Mouse (Mus musculus) spleen, adult 2 months (tissue): ENCODE measurements around the gene Olfr1211. TPM values are rescaled to one million over a fixed set of nuclear protein-coding genes. Genes with fewer than 3 reads are reported as not detected.

Experiments
- DNase-seq, 2 experiments: peaks; one replicate each; pipeline versions ENCODE4 v3.0.0 to v3.0.0-alpha.2; 2012 to 2021; ENCODE audit warnings: low spot score in 2 of 2, low read depth in 1 of 2
- H3K27ac ChIP-seq: fragments of 200-500 bp; 2 replicates; pipeline ENCODE4 v1.5.1; 2012; ENCODE audit warnings: low read length, inconsistent platforms; ENCODE audit not compliant: insufficient read depth
- H3K27me3 ChIP-seq: fragments of 200-500 bp; 2 replicates; pipeline ENCODE4 v1.6.1; 2012; ENCODE audit warnings: mild to moderate bottlenecking, moderate library complexity, low read length, inconsistent platforms; ENCODE audit not compliant: control insufficient read depth, insufficient read depth
- H3K36me3 ChIP-seq: fragments of 200-500 bp; 2 replicates; pipeline ENCODE4 v1.6.1; 2012; ENCODE audit warnings: mild to moderate bottlenecking, low read length, inconsistent platforms; ENCODE audit not compliant: control insufficient read depth, insufficient read depth
- H3K4me1 ChIP-seq: fragments of 200-500 bp; 2 replicates; pipeline ENCODE4 v1.6.1; 2011; ENCODE audit warnings: inconsistent platforms; ENCODE audit not compliant: control insufficient read depth, insufficient read depth, insufficient read length
- H3K4me3 ChIP-seq: fragments of 200-500 bp; 2 replicates; pipeline ENCODE4 v1.5.1; 2011; ENCODE audit warnings: mild to moderate bottlenecking, inconsistent platforms; ENCODE audit not compliant: insufficient read depth, insufficient read length; ENCODE audit errors: extremely low read depth
- CTCF ChIP-seq: fragments of 200-500 bp; IDR thresholded peaks from 2 replicates; pipeline ENCODE4 v1.5.1; 2011; ENCODE audit warnings: mild to moderate bottlenecking, inconsistent platforms; ENCODE audit not compliant: insufficient read depth, insufficient read length, insufficient replicate concordance; ENCODE audit errors: extremely low read depth
- POLR2A ChIP-seq: fragments of 200-500 bp; IDR thresholded peaks from 2 replicates; pipeline ENCODE4 v1.6.1; 2011; ENCODE audit warnings: low read depth, low read length, inconsistent platforms
- WGBS: fragments of 180-500 bp; shearing (Covaris S2); methylation state at CpG from one replicate; pipeline ENCODE4 v1.1.7; 2018; 5-methylcytosine and 5-hydroxymethylcytosine counted together
- polyA plus RNA-seq: library from polyadenylated mRNA; depleted of rRNA; stranded (reverse); fragments of >200 nt; gene quantifications from 2 replicates; pipeline ENCODE4 v1.2.3, GENCODE M21; 2012; rRNA removed

Olfr1211 gene
- not detected in 2 replicates for polyA plus RNA-seq

GRCm38 (mm10) chr2:88938011-88938410 is at the start of gene Olfr1211:
Gene Olfr1211, minus strand, starts transcription at chr2:88938111.
- Histone ChIP-seq H3K4me1 (no peaks in the 10 kb centered on the region), H3K36me3 (no peaks in the 10 kb centered on the region), H3K27ac (no peak within 1 kb of the TSS), H3K4me3 (no peak within 1 kb of the TSS), H3K27me3 (no peaks in the 10 kb centered on the region)
- WGBS: 90% methylated on average over 1 of the region's 1 CpGs
- TF ChIP-seq POLR2A (no peak), CTCF (no peak)
- DNase-seq: no peak

GRCm38 (mm10) chr2:88980181-88980580 is 42.3 kb upstream of the Olfr1211 start, which contains the start of gene Gm13762:
Gene Gm13762, minus strand, starts transcription at chr2:88980281.
- no peak for DNase-seq
- no peak for TF ChIP-seq CTCF
- TF ChIP-seq POLR2A: no peak
- H3K36me3 ChIP-seq: no peaks in the 10 kb centered on the region
- H3K27me3 ChIP-seq: no peaks in the 10 kb centered on the region
- no peak within 1 kb of the TSS for H3K27ac ChIP-seq
- 70% methylated on average over 1 of the region's 1 CpGs for WGBS
- H3K4me1 ChIP-seq: no peaks in the 10 kb centered on the region
- no peak within 1 kb of the TSS for H3K4me3 ChIP-seq

- Histone ChIP-seq H3K36me3 (no peaks in the 10 kb centered on the region), H3K4me3 (no peak within 1 kb of the TSS), H3K4me1 (no peaks in the 10 kb centered on the region), H3K27me3 (no peaks in the 10 kb centered on the region), H3K27ac (no peak within 1 kb of the TSS)
- no peak for TF ChIP-seq CTCF
- TF ChIP-seq POLR2A: no peak
- DNase-seq: no peak
These were observed 15.8 kb upstream of the Olfr1211 start, which contains the start of gene Olfr1212 for GRCm38 (mm10) chr2:88953669-88954068. Gene Olfr1212, plus strand, starts transcription at chr2:88953969.

- Histone ChIP-seq H3K4me3 (no peak within 1 kb of the TSS), H3K27me3 (no peaks in the 10 kb centered on the region), H3K27ac (no peak within 1 kb of the TSS), H3K4me1 (no peaks in the 10 kb centered on the region), H3K36me3 (no peaks in the 10 kb centered on the region)
- 89% methylated on average over 3 of the region's 3 CpGs for WGBS
- no peak for TF ChIP-seq POLR2A
- TF ChIP-seq CTCF: no peak
- no peak for DNase-seq
These were observed 22.9 kb downstream of the Olfr1211 start, which contains the start of gene Olfr1209 for GRCm38 (mm10) chr2:88915057-88915456. Gene Olfr1209, minus strand, starts transcription at chr2:88915157.

GRCm38 (mm10) chr2:88902211-88902610 is 35.7 kb downstream of the Olfr1211 start, which contains the start of gene Olfr1208:
Gene Olfr1208, minus strand, starts transcription at chr2:88902311.
- no peaks in the 10 kb centered on the region for H3K27me3 ChIP-seq
- TF ChIP-seq POLR2A: no peak
- TF ChIP-seq CTCF: no peak
- no peak for DNase-seq
- H3K27ac ChIP-seq: no peak within 1 kb of the TSS
- no peaks in the 10 kb centered on the region for H3K4me1 ChIP-seq
- H3K4me3 ChIP-seq: no peak within 1 kb of the TSS
- H3K36me3 ChIP-seq: no peaks in the 10 kb centered on the region

Other genes starting within 250 kb of the Olfr1211 start
- not detected in 2 replicates for gene Olfr1195, start 248.9 kb downstream of the Olfr1211 start, polyA plus RNA-seq
- gene Olfr1196, start 233.5 kb downstream of the Olfr1211 start, polyA plus RNA-seq: not detected in 2 replicates
- gene Olfr1197, start 205.7 kb downstream of the Olfr1211 start, polyA plus RNA-seq: not detected in 2 replicates
- gene Olfr1198, start 186.7 kb downstream of the Olfr1211 start, polyA plus RNA-seq: not detected in 2 replicates
- gene Olfr1199, start 177.6 kb downstream of the Olfr1211 start, polyA plus RNA-seq: not detected in 2 replicates
- gene Olfr1200, start 167.6 kb downstream of the Olfr1211 start, polyA plus RNA-seq: not detected in 2 replicates
- gene Olfr1201, start 145.1 kb downstream of the Olfr1211 start, polyA plus RNA-seq: not detected in 2 replicates
- not detected in 2 replicates for gene Olfr1202, start 123.6 kb downstream of the Olfr1211 start, polyA plus RNA-seq
- not detected in 2 replicates for gene Olfr1205, start 108.4 kb downstream of the Olfr1211 start, polyA plus RNA-seq
- not detected in 2 replicates for gene Olfr1204, start 88.8 kb downstream of the Olfr1211 start, polyA plus RNA-seq
- gene Olfr1206, start 74.9 kb downstream of the Olfr1211 start, polyA plus RNA-seq: not detected in 2 replicates
- not detected in 2 replicates for gene Olfr1208, start 35.8 kb downstream of the Olfr1211 start, polyA plus RNA-seq
- gene Olfr1209, start 23.0 kb downstream of the Olfr1211 start, polyA plus RNA-seq: not detected in 2 replicates
- not detected in 2 replicates for gene Olfr1212, start 15.9 kb upstream of the Olfr1211 start, polyA plus RNA-seq
- not detected in 2 replicates for gene Gm13762, start 42.2 kb upstream of the Olfr1211 start, polyA plus RNA-seq
- not detected in 2 replicates for gene Olfr1214, start 54.5 kb upstream of the Olfr1211 start, polyA plus RNA-seq
- not detected in 2 replicates for gene Olfr1215, start 68.9 kb upstream of the Olfr1211 start, polyA plus RNA-seq
- gene Olfr1216, start 80.2 kb upstream of the Olfr1211 start, polyA plus RNA-seq: not detected in 2 replicates
- not detected in 2 replicates for gene Olfr1217, start 94.0 kb upstream of the Olfr1211 start, polyA plus RNA-seq
- gene Olfr1218, start 123.1 kb upstream of the Olfr1211 start, polyA plus RNA-seq: not detected in 2 replicates
- gene Olfr1219, start 145.4 kb upstream of the Olfr1211 start, polyA plus RNA-seq: not detected in 2 replicates
- not detected in 2 replicates for gene Olfr1220, start 168.7 kb upstream of the Olfr1211 start, polyA plus RNA-seq
- not detected in 2 replicates for gene Olfr1221, start 179.2 kb upstream of the Olfr1211 start, polyA plus RNA-seq
- not detected in 2 replicates for gene Olfr1222, start 194.9 kb upstream of the Olfr1211 start, polyA plus RNA-seq
- not detected in 2 replicates for gene Olfr1223, start 213.4 kb upstream of the Olfr1211 start, polyA plus RNA-seq
- not detected in 2 replicates for gene Olfr1224-ps1, start 226.0 kb upstream of the Olfr1211 start, polyA plus RNA-seq
- not detected in 2 replicates for gene Olfr1225, start 236.6 kb upstream of the Olfr1211 start, polyA plus RNA-seq